Mouse (Mus musculus) left cerebral cortex, postnatal 14 days (tissue): ENCODE measurements around the gene Apol7c. TPM values are rescaled to one million over a fixed set of nuclear protein-coding genes. Genes with fewer than 3 reads are reported as not detected.
"Not testable (repeated sequence)": the region's sequence is repeated elsewhere in the genome, so short reads cannot be mapped to it uniquely, and the experiment has no call there.

Experiments
- DNase-seq, 2 experiments: peaks; one replicate each; pipeline ENCODE4 v3.0.0; 2021 to 2022; ENCODE audit warnings: low spot score in 2 of 2, mixed read lengths in 1 of 2
- intact Hi-C: fragments of 180-260 bp; cut with DNase I; formaldehyde crosslinking; loops from one replicate; pipeline ENCODE4 v1.15.1; 2025
- long read RNA-seq, 2 experiments: library from polyadenylated mRNA; stranded (forward); transcript quantifications; one replicate each; pipeline ENCODE4 v2.0.0; 2021
- total RNA-seq, 2 experiments: library from RNA; stranded (reverse); gene quantifications; 2 replicates each; pipeline ENCODE4 v1.2.3; 2021

Gene Apol7c
- total RNA-seq: not detected
- long read RNA-seq, experiment 1: 0 reads
- long read RNA-seq, experiment 2: 0 reads

- DNase-seq: no peak
- intact Hi-C loops: loop anchor here (10.0 kb wide), 1 partner anchor 82 kb away; no protein-coding TSS in a partner anchor
These were observed at the start of gene Apol7c for GRCm38 (mm10) chr15:77533216-77533615. Apol7c (minus strand) TSS chr15:77533316.

- DNase-seq: peak; percentile 7 to 18
- intact Hi-C loops: no loop called here
These were observed 48.6 kb upstream of the Apol7c start for GRCm38 (mm10) chr15:77581681-77582080.

- DNase-seq: no peak
- intact Hi-C loops: no loop called here
These were observed 46.2 kb upstream of the Apol7c start for GRCm38 (mm10) chr15:77579311-77579710.

GRCm38 (mm10) chr15:77578801-77579200 lies 45.7 kb upstream of the Apol7c start:
- intact Hi-C loops: no loop called here
- no peak for DNase-seq

- no peak for DNase-seq
- intact Hi-C loops: no loop called here
These were observed 30.1 kb upstream of the Apol7c start for GRCm38 (mm10) chr15:77563219-77563618.

GRCm38 (mm10) chr15:77561792-77562191 lies 28.7 kb upstream of the Apol7c start, which contains the start of gene 1700025B11Rik:
1700025B11Rik (minus strand) TSS chr15:77561892.
- no peak for DNase-seq
- intact Hi-C loops: no loop called here

GRCm38 (mm10) chr15:77539221-77539620 lies 6.1 kb upstream of the Apol7c start:
- DNase-seq: not testable (repeated sequence)
- intact Hi-C loops: loop anchor here (10.0 kb wide), 1 partner anchor 76 kb away; no protein-coding TSS in a partner anchor

GRCm38 (mm10) chr15:77523186-77523843 lies 9.8 kb downstream of the Apol7c start:
- DNase-seq: peak; percentile 37 to 51
- intact Hi-C loops: not testable (repeated sequence)

GRCm38 (mm10) chr15:77520596-77520995 lies 12.5 kb downstream of the Apol7c start:
- intact Hi-C loops: loop anchor here (2.0 kb wide), 1 partner anchor 110 kb away; no protein-coding TSS in a partner anchor
- DNase-seq: not testable (repeated sequence)

GRCm38 (mm10) chr15:77507966-77508365 lies 25.1 kb downstream of the Apol7c start, which contains the start of gene Apol11a:
Apol11a (plus strand) TSS chr15:77508271.
- intact Hi-C loops: not testable (repeated sequence)

GRCm38 (mm10) chr15:77494694-77495093 lies 38.4 kb downstream of the Apol7c start:
- DNase-seq, intact Hi-C loops: not testable (repeated sequence)

More at GRCm38 (mm10) chr15:77507966-77508365, 25.1 kb downstream of the Apol7c start, which contains the start of gene Apol11a:
- not testable (repeated sequence) for DNase-seq

- intact Hi-C loops, DNase-seq: not testable (repeated sequence)
These were observed 39.9 kb downstream of the Apol7c start for GRCm38 (mm10) chr15:77493181-77493580.

GRCm38 (mm10) chr15:77482140-77482794 lies 50.8 kb downstream of the Apol7c start:
- DNase-seq: no peak
- intact Hi-C loops: no loop called here

- intact Hi-C loops, DNase-seq: not testable (repeated sequence)
These were observed 56.4 kb downstream of the Apol7c start, which contains the start of gene Apol10a for GRCm38 (mm10) chr15:77476693-77477092. Apol10a (plus strand) TSS chr15:77477047.

Other genes with a start within 250 kb of the Apol7c start
- 100 to 1,000 TPM; 237 to 248 TPM for gene Rbfox2, start 226.3 kb downstream of the Apol7c start, total RNA-seq
- gene Apol7a, start 134.2 kb downstream of the Apol7c start, total RNA-seq: under 1 TPM; 0.48 to 0.68 TPM
- under 1 TPM in 1 of 2 experiments, not detected in 1; 0.23 TPM for gene Apol9a, start 122.2 kb downstream of the Apol7c start, total RNA-seq
- gene Apol7b, start 85.8 kb downstream of the Apol7c start, total RNA-seq: under 1 TPM in 1 of 2 experiments, not detected in 1; 0.33 TPM
- not detected for gene Apol10a, start 56.3 kb downstream of the Apol7c start, total RNA-seq
- not detected for gene Apol11a, start 25.0 kb downstream of the Apol7c start, total RNA-seq
- not detected for gene 1700025B11Rik, start 28.6 kb upstream of the Apol7c start, total RNA-seq
- gene Apol10b, start 62.8 kb upstream of the Apol7c start, total RNA-seq: not detected
- not detected for gene Gm36245, start 65.9 kb upstream of the Apol7c start, total RNA-seq
- not detected for gene Apol11b, start 110.0 kb upstream of the Apol7c start, total RNA-seq
- gene Apol7e, start 165.5 kb upstream of the Apol7c start, total RNA-seq: under 1 TPM; 0.30 to 0.31 TPM
- under 1 TPM in 1 of 2 experiments, not detected in 1; 0.37 TPM for gene Apol9b, start 195.7 kb upstream of the Apol7c start, total RNA-seq
- gene Apol8, start 223.7 kb upstream of the Apol7c start, total RNA-seq: 1 to 10 TPM; 1.3 to 3.2 TPM